Mouse (Mus musculus): ENCODE data around the gene Ate1.
"Not testable (repeated sequence)": the region's sequence is repeated elsewhere in the genome, so short reads cannot be mapped to it uniquely, and the experiment has no call there.

Gene Ate1

GRCm38 (mm10) chr7:130403346-130403745 lies 116.8 kb downstream of the Ate1 start:
- DNase-seq (ENCODE audit: low read depth, low spot score), result no peak

- DNase-seq (ENCODE audit: low read depth, low spot score), result no peak
Observed at GRCm38 (mm10) chr7:130394697-130395096, 125.5 kb downstream of the Ate1 start.

GRCm38 (mm10) chr7:130390060-130390459 lies 130.1 kb downstream of the Ate1 start:
- DNase-seq (ENCODE audit: low read depth, low spot score), result not testable (repeated sequence)

- DNase-seq (ENCODE audit: low read depth, low spot score), result no peak
Observed at GRCm38 (mm10) chr7:130386308-130386707, 133.9 kb downstream of the Ate1 start.

- DNase-seq (ENCODE audit: low read depth, low spot score), result no peak
Observed at GRCm38 (mm10) chr7:130385732-130386294, 134.4 kb downstream of the Ate1 start.

- DNase-seq (ENCODE audit: low read depth, low spot score), result no peak
Observed at GRCm38 (mm10) chr7:130382126-130382525, 138.0 kb downstream of the Ate1 start.

- DNase-seq (ENCODE audit: low read depth, low spot score), result peak; percentile 48
Observed at GRCm38 (mm10) chr7:130381387-130381951, 138.7 kb downstream of the Ate1 start.

- no peak for DNase-seq (ENCODE audit: low read depth, low spot score)
Observed at GRCm38 (mm10) chr7:130380769-130381355, 139.3 kb downstream of the Ate1 start.

- no peak for DNase-seq (ENCODE audit: low read depth, low spot score)
Observed at GRCm38 (mm10) chr7:130380367-130380766, 139.8 kb downstream of the Ate1 start.

GRCm38 (mm10) chr7:130379886-130380285 lies 140.3 kb downstream of the Ate1 start:
- no peak for DNase-seq (ENCODE audit: low read depth, low spot score)

- DNase-seq (ENCODE audit: low read depth, low spot score), result no peak
Observed at GRCm38 (mm10) chr7:130378308-130378707, 141.9 kb downstream of the Ate1 start.

GRCm38 (mm10) chr7:130374311-130374710 lies 145.9 kb downstream of the Ate1 start:
- no peak for DNase-seq (ENCODE audit: low read depth, low spot score)

GRCm38 (mm10) chr7:130368827-130369641 lies 151.1 kb downstream of the Ate1 start:
- no peak for DNase-seq (ENCODE audit: low read depth, low spot score)

- DNase-seq (ENCODE audit: low read depth, low spot score), result no peak
Observed at GRCm38 (mm10) chr7:130368036-130368826, 151.9 kb downstream of the Ate1 start.

GRCm38 (mm10) chr7:130367222-130368035 lies 152.7 kb downstream of the Ate1 start:
- no peak for DNase-seq (ENCODE audit: low read depth, low spot score)

GRCm38 (mm10) chr7:130365711-130366110 lies 154.5 kb downstream of the Ate1 start:
- no peak for DNase-seq (ENCODE audit: low read depth, low spot score)
